Mouse (Mus musculus) testis, postnatal 14 days (tissue): ENCODE results near the gene Reep3.

Source experiments
- DNase-seq: peaks from one replicate; pipeline ENCODE4 v3.0.0; 2021; ENCODE audit warnings: low spot score

Reep3 gene

GRCm38 (mm10) chr10:67111044-67111798 is 14.5 kb upstream of the Reep3 start:
- no peak for DNase-seq

DNA sequence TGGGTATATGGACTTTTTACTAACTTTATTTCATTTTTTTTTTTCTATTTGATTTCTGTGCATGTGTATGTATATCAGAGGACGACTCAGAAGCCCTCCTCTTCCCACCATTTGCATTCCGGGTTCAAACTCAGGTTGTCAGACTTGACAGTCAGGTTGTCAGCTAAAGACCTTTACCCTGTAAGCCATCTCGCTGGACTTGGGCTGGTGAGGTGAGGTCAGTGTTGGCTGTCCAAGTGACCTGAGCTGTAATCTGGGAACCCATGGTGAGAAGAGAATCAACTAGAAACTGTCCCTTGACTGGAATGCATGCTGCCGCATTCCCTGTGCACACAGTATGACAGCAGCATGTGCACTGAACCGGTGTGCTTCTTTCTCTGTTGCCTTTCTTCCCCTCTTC is 12.9 kb upstream of the Reep3 start:
- no peak for DNase-seq

GRCm38 (mm10) chr10:67108096-67108495 is 11.4 kb upstream of the Reep3 start:
- DNase-seq, result no peak

GRCm38 (mm10) chr10:67107017-67107761 is 10.4 kb upstream of the Reep3 start:
- no peak for DNase-seq

- DNase-seq, result no peak
Measured at GRCm38 (mm10) chr10:67106400-67106799, 9.7 kb upstream of the Reep3 start.

GRCm38 (mm10) chr10:67105331-67106217 is 8.8 kb upstream of the Reep3 start:
- DNase-seq, result no peak

DNA sequence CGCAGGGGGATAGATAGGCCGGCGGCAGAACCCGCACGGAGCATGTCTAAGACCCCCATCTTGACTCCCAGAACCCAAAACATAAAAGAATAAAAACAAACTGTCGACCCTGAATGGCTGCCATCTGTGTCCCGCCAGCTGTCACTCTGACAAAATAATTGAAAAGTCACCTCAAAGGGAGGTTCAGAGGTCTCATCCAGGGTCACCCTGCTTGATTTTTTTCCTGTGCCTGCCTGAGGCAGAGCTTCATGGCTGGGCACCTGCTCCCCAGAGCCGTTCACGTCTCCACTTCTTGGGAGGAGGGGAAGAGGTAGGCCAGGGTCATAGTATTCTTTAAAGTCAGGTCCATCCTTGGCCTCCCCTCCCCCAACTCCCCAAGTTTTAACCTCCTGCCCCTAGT is 7.8 kb upstream of the Reep3 start:
- DNase-seq, result no peak

DNA sequence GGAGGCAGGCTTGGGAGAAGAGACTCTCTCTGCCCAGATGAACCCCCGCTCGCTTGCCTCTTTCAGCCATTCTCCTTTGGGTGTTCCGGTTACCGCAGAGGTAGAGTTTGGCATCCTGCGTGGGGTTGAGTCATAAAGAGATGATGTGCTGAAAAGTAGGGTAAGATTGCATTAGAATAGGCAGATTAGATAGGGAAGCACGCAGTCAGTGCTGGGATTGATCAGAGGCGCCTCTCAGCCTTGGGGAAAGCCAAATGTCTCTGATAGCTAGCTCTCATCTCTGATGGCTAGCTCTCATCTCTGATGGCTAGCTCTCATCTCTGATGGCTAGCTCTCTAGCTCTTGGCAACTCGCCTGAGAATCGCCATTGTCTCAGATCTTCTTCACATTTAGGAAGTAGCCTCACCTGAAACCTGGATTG is 4.1 kb upstream of the Reep3 start:
- DNase-seq, result no peak

DNA sequence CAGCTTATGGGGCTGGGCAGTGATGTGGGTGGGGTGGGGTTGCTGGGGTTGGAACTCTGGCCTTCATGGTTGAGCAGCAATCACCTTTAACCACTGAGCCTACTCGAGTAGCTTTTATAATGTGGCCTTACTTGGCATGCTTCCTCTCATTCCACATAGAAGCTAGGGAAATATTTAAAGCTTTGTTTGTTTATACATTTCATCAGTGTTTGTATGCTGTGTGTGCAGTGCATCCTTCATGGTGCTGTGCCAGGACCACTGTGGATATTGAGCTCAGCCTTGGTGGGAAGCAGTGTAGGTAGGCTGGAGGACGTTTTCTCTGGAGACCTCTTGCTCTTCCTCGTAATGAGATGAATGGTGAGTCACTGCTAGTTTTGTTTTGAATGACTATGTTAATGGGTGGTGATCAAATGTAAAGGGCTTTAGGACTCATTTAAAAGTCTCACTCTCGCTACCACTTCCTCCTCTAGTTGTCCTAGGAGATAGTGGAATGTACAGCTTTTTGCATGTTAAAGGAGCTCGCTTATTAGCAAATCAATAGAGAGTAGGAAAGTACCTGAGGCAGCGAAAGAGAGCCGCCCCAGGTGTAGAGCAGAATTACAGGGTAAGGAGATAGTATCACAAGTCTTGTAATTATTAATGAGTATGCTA is 3.4 kb upstream of the Reep3 start:
- DNase-seq, result no peak

DNA sequence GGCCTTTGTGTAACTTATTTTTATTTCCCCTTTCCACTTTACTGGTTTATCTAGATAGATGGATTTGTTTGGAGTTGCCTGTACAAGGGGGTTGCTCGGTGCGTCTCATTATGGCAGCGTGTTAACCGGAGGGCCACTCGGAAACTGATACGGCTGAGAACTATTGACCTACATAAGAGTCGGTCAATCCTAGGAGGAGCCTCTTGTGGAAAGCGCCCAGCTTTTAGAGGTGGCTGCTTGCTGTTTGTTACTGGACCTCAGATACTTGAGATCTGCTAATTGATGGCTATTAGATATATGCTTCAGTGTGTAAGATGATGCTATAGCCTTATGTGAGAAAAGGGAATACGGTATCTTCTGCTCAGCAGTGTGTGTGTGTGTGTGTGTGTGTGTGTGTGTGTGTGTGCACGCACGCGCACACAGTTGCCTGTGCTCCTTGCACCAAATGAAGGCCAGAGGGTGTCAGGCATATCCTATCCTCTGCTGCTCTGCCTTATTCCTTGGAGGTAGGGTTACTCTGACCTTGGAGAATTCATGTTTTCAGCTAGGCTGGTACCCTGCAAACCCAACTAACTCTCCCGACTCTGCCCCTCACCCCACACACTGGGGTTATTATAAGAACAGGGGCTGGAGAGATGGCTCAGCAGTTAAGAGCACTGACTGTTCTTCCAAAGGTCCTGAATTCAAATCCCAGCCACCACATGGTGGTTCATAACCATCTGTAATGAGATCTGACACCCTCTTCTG is 2.6 kb upstream of the Reep3 start:
- no peak for DNase-seq

- DNase-seq, result peak; percentile 77
Measured at GRCm38 (mm10) chr10:67098408-67099050, 1.8 kb upstream of the Reep3 start.

- DNase-seq, result no peak
Measured at GRCm38 (mm10) chr10:67097437-67098150, 849 bp upstream of the Reep3 start.

DNA sequence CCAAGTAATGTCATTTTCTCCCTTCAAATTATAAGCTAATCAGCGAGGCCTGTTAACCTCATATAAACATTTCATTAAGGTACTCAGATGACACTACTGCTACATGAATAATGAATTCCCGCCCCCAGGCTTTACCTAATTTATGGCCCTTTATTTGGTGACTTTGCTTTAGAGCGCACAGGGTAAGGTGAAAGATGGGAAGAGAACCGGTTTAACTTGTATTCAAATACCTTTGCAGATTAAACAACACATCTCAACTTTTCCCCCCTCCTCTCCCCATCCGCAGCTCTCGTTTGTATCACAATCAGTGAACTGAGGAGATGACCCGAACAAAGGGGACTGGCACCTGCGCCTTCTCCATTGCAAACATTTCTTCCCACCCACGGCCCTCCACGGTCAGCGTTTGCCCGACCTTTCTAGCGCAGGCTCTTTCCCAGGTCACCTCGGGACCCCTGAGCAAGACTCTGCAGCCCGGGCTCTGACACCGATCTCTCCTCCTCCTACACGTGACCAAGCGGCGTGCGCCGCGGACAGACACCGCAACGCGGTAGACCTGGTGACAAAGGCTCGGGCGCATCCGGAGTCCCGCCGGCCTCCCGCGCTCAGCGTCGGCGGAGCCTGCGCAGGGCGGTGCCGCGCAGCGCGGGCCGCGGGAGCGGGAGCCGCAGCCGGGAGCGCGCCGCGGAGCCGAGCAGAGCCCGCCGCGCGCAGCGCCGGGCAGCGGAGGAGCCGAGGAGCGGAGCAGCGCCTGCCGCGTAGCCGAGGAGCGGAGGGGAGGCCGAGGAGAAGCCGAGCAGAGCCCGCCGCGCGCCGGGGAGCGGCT is 736 bp downstream of the Reep3 start, which contains the start of gene Jmjd1c:
Jmjd1c (plus strand) TSS at position 328 of the 823 bp plus-strand sequence.
- peak; percentile 83 for DNase-seq

DNA sequence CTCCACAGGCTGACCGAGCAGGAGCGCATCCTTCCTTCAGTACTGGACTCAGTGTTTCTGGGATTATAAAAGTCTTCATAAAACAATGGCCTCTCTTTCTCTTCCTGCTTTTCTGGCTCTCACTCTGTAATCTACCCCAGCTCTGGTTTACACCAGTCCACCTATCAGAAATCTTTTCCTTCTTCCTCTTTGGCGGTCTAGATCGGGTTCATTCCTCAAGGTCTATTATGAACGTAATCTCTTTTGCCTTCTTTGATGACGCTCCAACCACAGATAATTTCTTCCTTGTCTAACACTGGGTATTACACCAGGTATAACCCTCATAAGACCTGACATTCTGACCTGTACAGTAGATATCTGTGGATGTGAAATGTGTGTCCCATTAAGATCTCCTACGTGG is 1.8 kb downstream of the Reep3 start:
- DNase-seq, result no peak

DNA sequence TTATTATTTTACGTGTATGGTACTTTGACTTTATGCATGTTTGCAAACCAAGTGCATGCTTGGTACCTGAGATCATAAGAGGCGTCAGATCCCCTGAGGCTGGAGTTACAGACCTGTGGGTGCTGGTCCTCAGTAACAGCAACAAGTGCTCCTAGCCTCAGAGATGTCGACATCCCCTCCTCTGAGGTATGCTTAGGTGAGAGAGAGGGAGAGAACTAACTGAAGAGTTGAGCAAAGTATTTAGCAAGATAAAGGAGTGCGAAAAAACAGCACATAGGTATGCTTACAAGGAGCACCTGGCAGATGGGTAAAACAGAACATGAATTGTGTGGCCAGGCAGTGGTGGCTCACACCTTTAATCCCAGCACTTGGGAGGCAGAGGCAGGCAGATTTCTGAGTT is 6.1 kb downstream of the Reep3 start:
- no peak for DNase-seq

GRCm38 (mm10) chr10:67087447-67088226 is 9.1 kb downstream of the Reep3 start:
- DNase-seq, result no peak

GRCm38 (mm10) chr10:67085916-67086315 is 10.8 kb downstream of the Reep3 start:
- no peak for DNase-seq

- DNase-seq, result no peak
Measured at GRCm38 (mm10) chr10:67085124-67085523, 11.6 kb downstream of the Reep3 start.
